8 mouse cellular contexts compared by ENCODE assay signal in the genomic region with DNA sequence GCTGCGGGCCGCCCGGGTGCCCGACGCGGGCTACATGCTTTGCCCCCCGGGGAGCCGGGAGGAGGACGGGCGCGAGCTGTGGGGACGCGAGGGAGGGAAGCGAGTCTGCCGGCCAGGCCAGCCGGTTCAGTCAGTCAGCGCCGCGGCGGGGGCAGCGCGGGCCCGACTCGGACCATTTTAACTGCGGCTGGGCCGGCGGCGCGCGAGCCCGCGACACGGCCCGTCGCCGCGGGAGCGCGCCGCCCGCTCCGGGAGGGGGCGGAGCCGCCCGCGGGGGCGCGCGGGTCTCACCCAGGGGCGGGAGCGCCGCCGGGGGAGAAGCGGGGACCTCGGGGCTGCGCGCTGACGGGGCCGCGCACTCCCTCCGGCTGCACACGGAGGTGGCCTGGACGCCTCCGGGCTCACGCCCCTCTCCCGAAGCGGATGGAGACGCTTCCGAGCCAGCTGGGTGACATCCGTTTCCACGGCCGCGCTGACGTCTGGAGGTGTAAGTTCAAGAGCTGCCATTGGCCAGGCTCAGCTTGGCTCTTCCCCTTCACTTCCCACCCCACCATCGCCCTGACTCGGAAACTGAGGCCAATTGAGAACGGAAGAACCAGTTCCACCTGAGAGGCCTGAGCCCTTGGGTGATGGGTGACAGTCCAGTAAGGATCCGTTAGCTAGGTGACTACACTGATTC. TPM values are rescaled to one million over a fixed set of nuclear protein-coding genes. Genes with fewer than 3 reads are reported as not detected.
DNase-seq lines count a peak whose midpoint lies in the region; ATAC-seq lines count a peak whose summit lies in the region.

No protein-coding gene starts in this region.

- no peaks in the 10 kb centered on the region for H3K9me3 ChIP-seq in intestine, embryonic 16.5 days (ENCODE audit: control insufficient read depth, low read length)
- no peaks in the 10 kb centered on the region for H3K9me3 ChIP-seq in midbrain, embryonic 10.5 days (replicated peaks)

- ATAC-seq in intestine, embryonic 16.5 days: peak; percentile 86

- no peaks in the 10 kb centered on the region for H3K36me3 ChIP-seq in intestine, embryonic 16.5 days (ENCODE audit: control insufficient read depth, insufficient read depth, low read length)
- peaks cover 13% of the 10 kb centered on the region; the same call in 1 of the 2 replicates for H3K36me3 ChIP-seq in midbrain, embryonic 10.5 days

- H3K9ac ChIP-seq in intestine, embryonic 16.5 days (ENCODE audit: low read depth, low read length): peak overlapping the region; percentile 99

- H3K4me2 ChIP-seq in intestine, embryonic 16.5 days (ENCODE audit: low read depth, low read length): peak overlapping the region; percentile 84

- H3K4me1 ChIP-seq in intestine, embryonic 16.5 days (ENCODE audit: control insufficient read depth, insufficient read depth, low read length): peaks cover 20% of the 10 kb centered on the region
- peaks cover 35% of the 10 kb centered on the region for H3K4me1 ChIP-seq in midbrain, embryonic 10.5 days

- peak overlapping the region; percentile 92 for H3K4me3 ChIP-seq in intestine, embryonic 16.5 days (ENCODE audit: low read length)
- peak overlapping the region; percentile 90 for H3K4me3 ChIP-seq in midbrain, embryonic 10.5 days

- peak overlapping the region; percentile 98 for H3K27ac ChIP-seq in intestine, embryonic 16.5 days (ENCODE audit: low read length)
- peak overlapping the region; percentile 99 for H3K27ac ChIP-seq in midbrain, embryonic 10.5 days (replicated peaks)

- H3K27me3 ChIP-seq in intestine, embryonic 16.5 days (replicated peaks; ENCODE audit: control insufficient read depth, insufficient read depth, low read length): no peaks in the 10 kb centered on the region
- H3K27me3 ChIP-seq in midbrain, embryonic 10.5 days (ENCODE audit: low read depth, poor library complexity, severe bottlenecking): no peaks in the 10 kb centered on the region

- intact Hi-C loops in left cerebral cortex, postnatal 36 days (cut with DNase I): no loop called here

- under 1% methylated on average over 68 of the region's 78 CpGs for WGBS in intestine, embryonic 16.5 days
- under 1% methylated on average over 74 of the region's 78 CpGs for whole genome bisulfite sequencing in midbrain, embryonic 10.5 days

- DNase-seq in adrenal gland, adult 8-10 months: peak; percentile 82
- DNase-seq in embryo, embryonic 9.5 days (ENCODE audit: extremely low spot score): peak; percentile 84
- peak; percentile 46 for DNase-seq in gonadal fat pad, adult 2 months (ENCODE audit: low read depth)
- DNase-seq in left cerebral cortex, postnatal 36 days (ENCODE audit: low spot score in 2 of 2): peak; percentile 85 to 86
- DNase-seq in midbrain, embryonic 10.5 days (ENCODE audit: low spot score): peak; percentile 84
- peak; percentile 81 to 83 for DNase-seq in right cerebral cortex, postnatal 36 days (ENCODE audit: low spot score in 2 of 2)
- peak; percentile 78 to 79 for DNase-seq in urinary bladder, postnatal 4 days (ENCODE audit: low spot score in 2 of 2)

RNA-seq across cellular contexts. Expression of gene Fbxl17, which starts 0.5 kb away (rescaled TPM):
- 10 to 100 TPM; 35.8 to 48.6 (median 42.7) TPM for total RNA-seq in adrenal gland, adult 8-10 months (2022)
- polyA plus RNA-seq in gonadal fat pad, adult 2 months (2012; rRNA removed): 8.7 and 10.6 TPM in 2 replicates
- polyA plus RNA-seq in intestine, embryonic 16.5 days (2015; fragmentation: Nextera tagmentation; extraction: Ambion mirVana): 2.3 TPM in 2 replicates
- total RNA-seq in left cerebral cortex, postnatal 36 days (2021): 10 to 100 TPM; 61.9 to 65.9 TPM
- polyA plus RNA-seq in midbrain, embryonic 10.5 days (2016; fragmentation: Nextera tagmentation; extraction: Ambion mirVana): 3.7 and 6.6 TPM in 2 replicates

Comparison
In these comparisons a context has a peak if more than half of its experiments do, and no peak if none do; other contexts are left out.
1. Peak in every context shown above with its lines: DNase-seq, ATAC-seq, H3K4me3 ChIP-seq and H3K27ac ChIP-seq.